Mouse (Mus musculus): ENCODE results near the gene Megf6.

DNA sequence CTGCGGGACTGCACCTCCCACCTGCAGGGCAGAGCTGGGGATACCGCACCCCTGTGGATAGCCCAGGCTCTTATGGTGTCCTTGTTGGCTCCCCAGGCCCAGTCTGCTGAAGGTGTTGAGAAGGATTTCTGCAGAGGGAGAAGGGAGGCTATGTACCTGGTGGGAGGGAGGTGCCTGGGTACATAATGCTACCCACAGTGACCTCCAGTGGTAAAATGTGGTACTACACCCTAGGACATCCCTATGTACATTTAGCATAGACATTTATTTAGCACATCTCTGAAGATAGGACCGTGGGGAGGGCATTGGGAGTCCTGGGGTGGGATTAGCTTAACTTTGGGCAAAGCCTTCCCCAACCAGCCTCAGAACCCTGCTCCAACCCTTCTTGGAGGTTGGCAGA, 102.5 kb downstream of the Megf6 start:
- TF ChIP-seq POLR2A (IDR thresholded peaks at IDR 0.05; ENCODE audit: insufficient read depth, low read length) = no peak
- peak; percentile 70 for TF ChIP-seq CTCF (IDR thresholded peaks at IDR 0.05; ENCODE audit: low read depth, low read length)
